ENCODE assay signal across 19 mouse cellular contexts in the genomic region with DNA sequence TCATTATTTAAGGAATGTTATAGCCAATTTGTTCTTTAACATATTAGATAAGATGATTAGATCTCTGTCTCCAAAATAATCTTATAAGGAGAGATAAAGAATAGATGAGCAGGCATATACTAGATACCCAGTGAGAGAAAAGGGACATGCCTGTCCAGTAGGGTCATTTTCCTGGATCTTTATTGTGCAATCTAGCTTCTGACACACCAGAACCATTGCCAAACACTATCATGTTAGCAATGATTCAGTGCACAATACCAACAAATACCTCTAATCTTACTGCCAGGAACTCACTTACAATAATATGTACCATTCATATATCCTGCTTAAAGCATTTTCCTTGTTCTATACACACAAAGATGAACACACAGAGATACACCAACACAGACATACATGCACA.
DNase-seq lines count a peak whose midpoint lies in the region; ATAC-seq and TF ChIP-seq lines count a peak whose summit lies in the region.
"Had no signal": no experiment of that assay in that cellular context is flagged by ENCODE, and none has a peak within 500 bp of the region (broad histone marks: within the 10 kb centered on the region; RNA-seq: fewer than 3 reads in every experiment).

No protein-coding gene starts in this region.

- H3ac ChIP-seq in C2C12 (ENCODE audit: control insufficient read depth, insufficient read length, low read depth) (no peak overlapping the region), myocyte (ENCODE audit: control insufficient read depth, insufficient read length) (no peak overlapping the region)

- intact Hi-C loops in heart, postnatal 10 days (cut with DNase I): no loop called here

- H3K4me3 ChIP-seq in C2C12 (ENCODE audit: insufficient read depth, poor library complexity, severe bottlenecking): no peak overlapping the region
- no peak overlapping the region for H3K4me3 ChIP-seq in myocyte
- no peak overlapping the region for H3K4me3 ChIP-seq in forebrain, postnatal 0 days (ENCODE audit: low read depth, low read length)
- H3K4me3 ChIP-seq: embryonic facial prominence, embryonic 10.5 days; embryonic facial prominence, embryonic 12.5 days; forebrain, embryonic 13.5 days; forebrain, embryonic 15.5 days had no signal

- no peaks in the 10 kb centered on the region for H3K79me3 ChIP-seq in C2C12 (ENCODE audit: low read depth)

- ATAC-seq in forebrain, postnatal 0 days: no peak
- ATAC-seq: forebrain, embryonic 13.5 days; forebrain, embryonic 15.5 days had no signal

- no peaks in the 10 kb centered on the region for H3K4me1 ChIP-seq in forebrain, postnatal 0 days (ENCODE audit: insufficient read depth)
- H3K4me1 ChIP-seq: embryonic facial prominence, embryonic 10.5 days; embryonic facial prominence, embryonic 12.5 days; forebrain, embryonic 13.5 days; forebrain, embryonic 15.5 days had no signal

- no peaks in the 10 kb centered on the region for H3K27me3 ChIP-seq in C2C12 (ENCODE audit: control insufficient read depth, insufficient read depth, insufficient read length)
- no peaks in the 10 kb centered on the region for H3K27me3 ChIP-seq in myocyte (ENCODE audit: control insufficient read depth, insufficient read depth, insufficient read length)
- H3K27me3 ChIP-seq in forebrain, postnatal 0 days (ENCODE audit: insufficient read depth, low read length): no peaks in the 10 kb centered on the region
- H3K27me3 ChIP-seq: embryonic facial prominence, embryonic 12.5 days; forebrain, embryonic 13.5 days; forebrain, embryonic 15.5 days had no signal

- H3K27ac ChIP-seq in forebrain, postnatal 0 days (ENCODE audit: low read depth, low read length): no peak overlapping the region
- H3K27ac ChIP-seq: embryonic facial prominence, embryonic 10.5 days; embryonic facial prominence, embryonic 12.5 days; forebrain, embryonic 13.5 days; forebrain, embryonic 15.5 days had no signal

- H3K9ac ChIP-seq in forebrain, postnatal 0 days: no peak overlapping the region
- H3K9ac ChIP-seq: embryonic facial prominence, embryonic 12.5 days; forebrain, embryonic 13.5 days; forebrain, embryonic 15.5 days had no signal

- no peak overlapping the region for H3K4me2 ChIP-seq in myocyte (ENCODE audit: low read depth)
- no peak overlapping the region for H3K4me2 ChIP-seq in forebrain, postnatal 0 days (ENCODE audit: low read depth)
- H3K4me2 ChIP-seq: embryonic facial prominence, embryonic 12.5 days; forebrain, embryonic 13.5 days; forebrain, embryonic 15.5 days had no signal

- no peaks in the 10 kb centered on the region for H3K36me3 ChIP-seq in C2C12 (ENCODE audit: control insufficient read depth, insufficient read depth)
- H3K36me3 ChIP-seq in myocyte (ENCODE audit: control insufficient read depth, insufficient read depth): no peaks in the 10 kb centered on the region
- no peaks in the 10 kb centered on the region for H3K36me3 ChIP-seq in forebrain, postnatal 0 days (ENCODE audit: insufficient read depth)
- H3K36me3 ChIP-seq: embryonic facial prominence, embryonic 10.5 days; embryonic facial prominence, embryonic 12.5 days; forebrain, embryonic 15.5 days had no signal

- no peak for TF ChIP-seq CTCF in C2C12 (IDR thresholded peaks at IDR 0.05; ENCODE audit: control insufficient read depth, insufficient read depth, insufficient read length)
- TF ChIP-seq CTCF in forebrain, postnatal 0 days (IDR thresholded peaks at IDR 0.05; ENCODE audit: low read depth): no peak

- no peak for TF ChIP-seq POLR2A in myocyte (IDR thresholded peaks at IDR 0.05; ENCODE audit: insufficient read length, low read depth)

- DNase-seq in 3T3-L1 (ENCODE audit: low read depth, low spot score) (peak; percentile 65), NIH3T3 (ENCODE audit: low read depth) (peak; percentile 52)
- DNase-seq in forebrain, postnatal 0 days: no peak
- no peak for DNase-seq in lung, postnatal 36 days
- no peak for DNase-seq in heart, postnatal 10 days
- DNase-seq: adrenal gland, postnatal 10 days; adrenal gland, postnatal 25 days; B cell, adult 2 months; cerebellum, adult 11-12 months; cerebellum, adult 2 months; cerebellum, adult 9-10 months; cerebellum, postnatal 10 days; cerebellum, postnatal 25 days had no signal

- no peaks in the 10 kb centered on the region for H3K9me3 ChIP-seq in forebrain, postnatal 0 days (ENCODE audit: low read length)
- H3K9me3 ChIP-seq: embryonic facial prominence, embryonic 10.5 days; embryonic facial prominence, embryonic 12.5 days; forebrain, embryonic 13.5 days; forebrain, embryonic 15.5 days had no signal

- no peaks in the 10 kb centered on the region for H3K79me2 ChIP-seq in C2C12 (ENCODE audit: control insufficient read depth, insufficient read depth)
- H3K79me2 ChIP-seq in myocyte (ENCODE audit: control insufficient read depth, insufficient read depth): no peaks in the 10 kb centered on the region

TF ChIP-seq in C2C12, 6 proteins besides CTCF, POLR2A, EP300 and RAD21:
- TF ChIP-seq CEBPB (IDR thresholded peaks at IDR 0.05; ENCODE audit: low read depth) (peak; percentile 90), MAX (IDR thresholded peaks at IDR 0.05) (no peak)

TF ChIP-seq in myocyte, 11 proteins besides CTCF, POLR2A, EP300 and RAD21:
- peak; percentile 79 for TF ChIP-seq CEBPB (IDR thresholded peaks at IDR 0.05; ENCODE audit: insufficient read depth, poor library complexity, severe bottlenecking)
- TF ChIP-seq POLR2AphosphoS2 (IDR thresholded peaks at IDR 0.05; ENCODE audit: insufficient read length, low read depth): no peak

Comparison
In these comparisons a context has a peak if more than half of its experiments do, and no peak if none do; other contexts are left out.
1. DNase-seq: peak in 3T3-L1 (single experiment) and NIH3T3 (single experiment); none in forebrain, postnatal 0 days (single experiment), lung, postnatal 36 days (single experiment) and heart, postnatal 10 days (0 of 2).